Mouse (Mus musculus) left cerebral cortex, adult 2 months (tissue): Measurements from ENCODE around the gene Cpne5. TPM values are rescaled to one million over a fixed set of nuclear protein-coding genes. Genes with fewer than 3 reads are reported as not detected.

ENCODE experiments used
- DNase-seq, 2 experiments: peaks; one replicate each; pipeline ENCODE4 v3.0.0; 2021 to 2022; ENCODE audit warnings: low spot score in 2 of 2, mixed read lengths in 1 of 2; ENCODE audit errors: extremely low spot score in 1 of 2
- H3K27ac ChIP-seq: fragments of 200-600 bp; 2 replicates; pipeline ENCODE4 v1.8.1; 2022
- H3K4me3 ChIP-seq: fragments of 200-600 bp; 2 replicates; pipeline ENCODE4 v1.8.1; 2022
- CTCF ChIP-seq: fragments of 200-600 bp; IDR thresholded peaks from 2 replicates; pipeline ENCODE4 v1.8.1; 2022; ENCODE audit warnings: antibody characterized with exemption, mild to moderate bottlenecking, moderate library complexity
- intact Hi-C: fragments of 180-260 bp; cut with DNase I; formaldehyde crosslinking; loops from one replicate; pipeline ENCODE4 v1.15.1; 2025
- total RNA-seq, 2 experiments: library from RNA; stranded (reverse); gene quantifications; 2 replicates each; pipeline ENCODE4 v1.2.3; 2021

Cpne5 gene
- total RNA-seq, 2 experiments from 2014 or later, result 141 to 148 TPM

GRCm38 (mm10) chr17:29173165-29173564, 64.8 kb downstream of the Cpne5 start:
- intact Hi-C loops, result no loop called here
- Histone ChIP-seq H3K27ac (no peak overlapping the region), H3K4me3 (no peak overlapping the region)
- DNase-seq, result no peak
- TF ChIP-seq CTCF, result no peak

- H3K4me3 ChIP-seq, result no peak overlapping the region
- intact Hi-C loops, result no loop called here
- DNase-seq, result no peak
- no peak for TF ChIP-seq CTCF
- H3K27ac ChIP-seq, result no peak overlapping the region
Observed at GRCm38 (mm10) chr17:29172062-29172461, 65.9 kb downstream of the Cpne5 start.

- Histone ChIP-seq H3K27ac (no peak overlapping the region), H3K4me3 (no peak overlapping the region)
- TF ChIP-seq CTCF, result peak; percentile 96
- intact Hi-C loops, result loop anchor here (1.0 to 2.0 kb wide), 2 partner anchors 76 to 122 kb away; no protein-coding TSS in a partner anchor
- DNase-seq, result peak; percentile 82 to 87
Observed at GRCm38 (mm10) chr17:29171001-29171772, 66.8 kb downstream of the Cpne5 start.

GRCm38 (mm10) chr17:29170431-29171000, 67.5 kb downstream of the Cpne5 start:
- no peak overlapping the region for H3K4me3 ChIP-seq
- intact Hi-C loops, result loop anchor here (2.0 kb wide), 1 partner anchor 76 kb away; no protein-coding TSS in a partner anchor
- no peak for DNase-seq
- no peak overlapping the region for H3K27ac ChIP-seq
- TF ChIP-seq CTCF, result no peak

- no peak overlapping the region for H3K27ac ChIP-seq
- H3K4me3 ChIP-seq, result no peak overlapping the region
- peak; percentile 54 for TF ChIP-seq CTCF
- no peak for DNase-seq
- intact Hi-C loops, result no loop called here
Observed at GRCm38 (mm10) chr17:29168996-29169601, 68.9 kb downstream of the Cpne5 start.

- Histone ChIP-seq H3K4me3 (no peak overlapping the region), H3K27ac (no peak overlapping the region)
- no peak for TF ChIP-seq CTCF
- DNase-seq, result no peak
- intact Hi-C loops, result no loop called here
Observed at GRCm38 (mm10) chr17:29168438-29168837, 69.5 kb downstream of the Cpne5 start.

- no peak for DNase-seq
- TF ChIP-seq CTCF, result no peak
- Histone ChIP-seq H3K27ac (no peak overlapping the region), H3K4me3 (no peak overlapping the region)
- intact Hi-C loops, result no loop called here
Observed at GRCm38 (mm10) chr17:29167371-29167770, 70.6 kb downstream of the Cpne5 start.

GRCm38 (mm10) chr17:29165967-29166578, 71.9 kb downstream of the Cpne5 start:
- TF ChIP-seq CTCF, result no peak
- intact Hi-C loops, result no loop called here
- H3K27ac ChIP-seq, result no peak overlapping the region
- no peak overlapping the region for H3K4me3 ChIP-seq
- no peak for DNase-seq

- no peak overlapping the region for H3K27ac ChIP-seq
- no peak overlapping the region for H3K4me3 ChIP-seq
- TF ChIP-seq CTCF, result no peak
- intact Hi-C loops, result no loop called here
- DNase-seq, result no peak
Observed at GRCm38 (mm10) chr17:29165452-29165851, 72.5 kb downstream of the Cpne5 start.

- no peak for DNase-seq
- Histone ChIP-seq H3K4me3 (no peak overlapping the region), H3K27ac (no peak overlapping the region)
- no peak for TF ChIP-seq CTCF
- intact Hi-C loops, result no loop called here
Observed at GRCm38 (mm10) chr17:29164469-29165111, 73.4 kb downstream of the Cpne5 start.

- intact Hi-C loops, result no loop called here
- no peak for TF ChIP-seq CTCF
- Histone ChIP-seq H3K4me3 (no peak overlapping the region), H3K27ac (no peak overlapping the region)
- DNase-seq, result no peak
Observed at GRCm38 (mm10) chr17:29162334-29162733, 75.6 kb downstream of the Cpne5 start.
